In the genomic region with DNA sequence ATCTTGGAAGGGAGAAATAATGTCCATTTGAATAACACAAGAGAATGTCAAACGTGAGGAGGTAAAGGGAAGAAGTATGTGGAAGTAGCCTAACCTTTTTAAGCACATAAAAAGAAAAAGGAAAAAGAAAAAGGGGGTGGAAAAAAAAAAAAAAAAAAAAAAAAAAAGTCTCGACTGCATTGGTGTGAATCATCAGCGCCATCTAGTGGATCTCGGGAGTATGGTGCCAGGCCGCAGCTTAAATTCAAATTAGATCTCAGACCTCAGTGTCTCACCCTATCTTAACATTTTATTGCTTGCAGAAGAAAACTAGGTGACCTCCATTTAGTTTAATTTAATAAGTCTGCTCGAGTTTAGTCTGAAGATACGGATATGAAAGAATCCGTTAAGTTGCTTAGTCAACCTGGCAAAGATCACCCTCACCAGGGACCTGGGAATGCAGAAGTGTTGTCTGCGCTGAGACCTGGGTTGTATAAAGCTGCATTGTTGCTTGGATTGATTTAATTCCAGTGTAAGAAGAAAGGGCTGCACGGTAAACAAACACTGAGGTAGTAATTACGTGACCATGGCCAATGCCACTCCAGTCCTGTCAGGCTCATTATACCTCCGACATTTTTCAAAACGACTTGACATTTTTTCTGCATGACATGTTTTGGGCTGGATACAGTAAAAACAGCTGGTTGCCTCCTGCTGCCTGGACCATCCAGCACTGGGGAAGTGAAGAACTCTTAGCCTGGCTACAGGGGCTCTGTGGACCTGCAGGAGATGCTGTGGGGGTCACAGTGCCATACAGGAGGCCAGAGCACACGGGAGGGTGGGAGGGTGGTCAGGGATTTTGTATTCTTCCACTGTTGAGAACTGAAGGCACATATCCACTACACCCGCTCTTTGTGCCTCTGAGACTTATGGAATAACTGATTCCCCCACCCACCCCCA, we compare ENCODE assay signal across 9 mouse cellular contexts.
DNase-seq lines count a peak whose midpoint lies in the region; ATAC-seq and TF ChIP-seq lines count a peak whose summit lies in the region.
"Had no signal": no experiment of that assay in that cellular context is flagged by ENCODE, and none has a peak within 500 bp of the region (broad histone marks: within the 10 kb centered on the region; RNA-seq: fewer than 3 reads in every experiment).

No protein-coding gene starts in this region.

- no peak overlapping the region for H3K4me2 ChIP-seq in liver, embryonic 11.5 days
- H3K4me2 ChIP-seq in hindbrain, embryonic 15.5 days = peak overlapping the region; percentile 11
- no peak overlapping the region for H3K4me2 ChIP-seq in neural tube, embryonic 11.5 days (ENCODE audit: low read depth)

- H3K9ac ChIP-seq in liver, adult 2 months (ENCODE audit: low read depth, low read length) = no peak overlapping the region
- H3K9ac ChIP-seq in liver, embryonic 11.5 days (ENCODE audit: low read depth, low read length) = no peak overlapping the region
- H3K9ac ChIP-seq in hindbrain, embryonic 15.5 days = no peak overlapping the region
- H3K9ac ChIP-seq in neural tube, embryonic 11.5 days (ENCODE audit: low read length) = no peak overlapping the region

- no peaks in the 10 kb centered on the region for H3K4me1 ChIP-seq in liver, adult 2 months (ENCODE audit: control insufficient read depth, insufficient read depth, low read length)
- H3K4me1 ChIP-seq in liver, embryonic 11.5 days (replicated peaks; ENCODE audit: control insufficient read depth, insufficient read depth, low read length) = no peaks in the 10 kb centered on the region
- peaks cover 31% of the 10 kb centered on the region for H3K4me1 ChIP-seq in forebrain, embryonic 10.5 days
- peaks cover 30% of the 10 kb centered on the region for H3K4me1 ChIP-seq in hindbrain, embryonic 15.5 days (replicated peaks)
- peaks cover 7% of the 10 kb centered on the region for H3K4me1 ChIP-seq in neural tube, embryonic 11.5 days (ENCODE audit: control insufficient read depth, insufficient read depth, low read length)

- no peaks in the 10 kb centered on the region for H3K27me3 ChIP-seq in liver, adult 2 months (ENCODE audit: control insufficient read depth, insufficient read depth, low read length)
- no peaks in the 10 kb centered on the region for H3K27me3 ChIP-seq in liver, embryonic 11.5 days (replicated peaks; ENCODE audit: control insufficient read depth, insufficient read depth, low read length)
- H3K27me3 ChIP-seq in forebrain, embryonic 10.5 days (ENCODE audit: poor library complexity, severe bottlenecking) = peaks cover 19% of the 10 kb centered on the region; the same call in 1 of the 2 replicates
- H3K27me3 ChIP-seq in hindbrain, embryonic 15.5 days = no peaks in the 10 kb centered on the region
- no peaks in the 10 kb centered on the region for H3K27me3 ChIP-seq in neural tube, embryonic 11.5 days (ENCODE audit: control insufficient read depth, insufficient read depth, low read length)

- H3K4me3 ChIP-seq in liver, adult 2 months (ENCODE audit: insufficient read depth, low read depth, low read length) = no peak overlapping the region
- H3K4me3 ChIP-seq in liver, embryonic 11.5 days (ENCODE audit: low read depth, low read length) = no peak overlapping the region
- H3K4me3 ChIP-seq in forebrain, embryonic 10.5 days = peak overlapping the region; percentile 20
- no peak overlapping the region for H3K4me3 ChIP-seq in hindbrain, embryonic 15.5 days
- H3K4me3 ChIP-seq in neural tube, embryonic 11.5 days (ENCODE audit: low read depth, low read length) = no peak overlapping the region
- H3K4me3 ChIP-seq: erythroblast, embryonic 14.5 days had no signal

- H3K36me3 ChIP-seq in liver, adult 2 months (ENCODE audit: control insufficient read depth, insufficient read depth, low read length) = no peaks in the 10 kb centered on the region
- H3K36me3 ChIP-seq in liver, embryonic 11.5 days (ENCODE audit: control insufficient read depth, insufficient read depth, low read length) = no peaks in the 10 kb centered on the region
- H3K36me3 ChIP-seq in forebrain, embryonic 10.5 days (replicated peaks) = no peaks in the 10 kb centered on the region
- no peaks in the 10 kb centered on the region for H3K36me3 ChIP-seq in hindbrain, embryonic 15.5 days
- no peaks in the 10 kb centered on the region for H3K36me3 ChIP-seq in neural tube, embryonic 11.5 days (ENCODE audit: control insufficient read depth, insufficient read depth, low read length)

- TF ChIP-seq POLR2A in liver, adult 2 months (IDR thresholded peaks at IDR 0.05; ENCODE audit: extremely low read depth, insufficient read depth, low read length) = no peak

- ATAC-seq in liver, embryonic 11.5 days (replicated peaks; ENCODE audit: low FRiP score) = no peak
- peak; percentile 61; the same call in 1 of the 2 replicates for ATAC-seq in hindbrain, embryonic 15.5 days (ENCODE audit: low FRiP score, low read depth)
- ATAC-seq in neural tube, embryonic 11.5 days (ENCODE audit: insufficient read depth, low FRiP score, low TSS enrichment) = no peak
- ATAC-seq in megakaryocyte, adult 5-6 weeks (ENCODE audit: poor library complexity, severe bottlenecking) = no peak

- intact Hi-C loops in left cerebral cortex, postnatal 4 days (cut with DNase I) = loop anchor here (5.0 to 10.0 kb wide), 6 partner anchors 329 to 1636 kb away; no protein-coding TSS in a partner anchor

- DNase-seq in liver, adult 2 months (ENCODE audit: extremely low read depth, low read depth, low spot score) = peak; percentile 34
- DNase-seq in liver, embryonic 11.5 days (ENCODE audit: low spot score) = no peak
- DNase-seq in c-Kit-positive CD71-negative TER-119-negative erythroid progenitor cells, embryonic 14.5 days (ENCODE audit: low read depth) = peak; percentile 20
- DNase-seq in forebrain, embryonic 10.5 days (ENCODE audit: extremely low spot score, low spot score) = peak; percentile 51
- DNase-seq in left cerebral cortex, postnatal 4 days = peak; percentile 68
- DNase-seq in neural tube, embryonic 11.5 days (ENCODE audit: low spot score) = peak; percentile 63

- no peaks in the 10 kb centered on the region for H3K79me2 ChIP-seq in liver, adult 2 months (ENCODE audit: control insufficient read depth, insufficient read depth, low read length)

- no peak overlapping the region for H3K27ac ChIP-seq in liver, adult 2 months (replicated peaks; ENCODE audit: insufficient read depth, low read depth, low read length)
- no peak overlapping the region for H3K27ac ChIP-seq in liver, embryonic 11.5 days (ENCODE audit: low read depth, low read length)
- H3K27ac ChIP-seq in forebrain, embryonic 10.5 days = peak overlapping the region; percentile 73
- peak overlapping the region; percentile 25; the same call in 1 of the 2 replicates for H3K27ac ChIP-seq in hindbrain, embryonic 15.5 days (replicated peaks)
- H3K27ac ChIP-seq in neural tube, embryonic 11.5 days (ENCODE audit: low read depth, low read length) = no peak overlapping the region

- TF ChIP-seq CTCF in liver, adult 2 months (IDR thresholded peaks at IDR 0.05; ENCODE audit: low read depth, low read length) = peak; percentile 65

- 34% methylated on average over 15 of the region's 15 CpGs for WGBS in liver, adult 2 months
- WGBS in liver, embryonic 11.5 days = 34% methylated on average over 15 of the region's 15 CpGs
- 24% methylated on average over 15 of the region's 15 CpGs for WGBS in forebrain, embryonic 10.5 days
- 18% methylated on average over 15 of the region's 15 CpGs for WGBS in hindbrain, embryonic 15.5 days
- WGBS in neural tube, embryonic 11.5 days = 23% methylated on average over 15 of the region's 15 CpGs

- H3K9me3 ChIP-seq in liver, embryonic 11.5 days (ENCODE audit: control insufficient read depth, low read length) = no peaks in the 10 kb centered on the region
- H3K9me3 ChIP-seq in forebrain, embryonic 10.5 days = no peaks in the 10 kb centered on the region
- no peaks in the 10 kb centered on the region for H3K9me3 ChIP-seq in hindbrain, embryonic 15.5 days
- no peaks in the 10 kb centered on the region for H3K9me3 ChIP-seq in neural tube, embryonic 11.5 days (ENCODE audit: control insufficient read depth, low read length)

Comparison
In these comparisons a context has a peak if more than half of its experiments do, and no peak if none do; other contexts are left out.
1. H3K27ac ChIP-seq: peak in forebrain, embryonic 10.5 days (single experiment) and hindbrain, embryonic 15.5 days (single experiment); none in liver, adult 2 months (single experiment), liver, embryonic 11.5 days (single experiment) and neural tube, embryonic 11.5 days (single experiment).